Mouse (Mus musculus) intestine, postnatal 0 days (tissue): ENCODE measurements around the gene Ptpn12. TPM values are rescaled to one million over a fixed set of nuclear protein-coding genes. Genes with fewer than 3 reads are reported as not detected.

Source experiments
- ATAC-seq: fragments of 200-750 bp; cut with Nextera tagmentation; 2 replicates; pipeline ENCODE4 v1.8.0; 2017; ENCODE audit warnings: mild to moderate bottlenecking, moderate TSS enrichment, moderate library complexity
- H3K27ac ChIP-seq: fragments of 300-500 bp; sonication (generic); 2 replicates; pipeline ENCODE4 v1.5.1; 2014; ENCODE audit warnings: mild to moderate bottlenecking, low read depth, low read length, moderate library complexity
- H3K27me3 ChIP-seq: fragments of 300-500 bp; sonication (generic); replicated peaks from 2 replicates; pipeline ENCODE4 v1.6.1; 2014; ENCODE audit warnings: low read length, mixed read lengths; ENCODE audit not compliant: control insufficient read depth, insufficient read depth
- H3K36me3 ChIP-seq: fragments of 300-500 bp; sonication (generic); 2 replicates; pipeline ENCODE4 v1.6.1; 2014; ENCODE audit warnings: mild to moderate bottlenecking, moderate library complexity; ENCODE audit not compliant: control insufficient read depth, insufficient read depth
- H3K4me1 ChIP-seq: fragments of 300-500 bp; sonication (generic); replicated peaks from 2 replicates; pipeline ENCODE4 v1.6.1; 2014; ENCODE audit warnings: antibody characterized with exemption, low read length, mixed read lengths; ENCODE audit not compliant: control insufficient read depth, insufficient read depth
- H3K4me2 ChIP-seq: fragments of 300-500 bp; sonication (generic); replicated peaks from 2 replicates; pipeline ENCODE4 v1.6.1; 2014; ENCODE audit warnings: low read depth, mild to moderate bottlenecking, moderate library complexity
- H3K4me3 ChIP-seq: fragments of 300-500 bp; sonication (generic); 2 replicates; pipeline ENCODE4 v1.5.1; 2014; ENCODE audit warnings: low read depth, low read length
- H3K9ac ChIP-seq: fragments of 300-500 bp; sonication (generic); 2 replicates; pipeline ENCODE4 v1.6.1; 2014; ENCODE audit warnings: mild to moderate bottlenecking, low read depth, low read length
- H3K9me3 ChIP-seq: fragments of 300-500 bp; sonication (generic); 2 replicates; pipeline ENCODE4 v1.6.1; 2016; ENCODE audit warnings: mixed run types; ENCODE audit not compliant: control insufficient read depth
- CTCF ChIP-seq: sonication (generic); IDR thresholded peaks from 2 replicates; pipeline ENCODE4 v1.5.1; 2016; ENCODE audit warnings: low read depth, mild to moderate bottlenecking, control low read depth, antibody characterized with exemption, moderate library complexity
- WGBS: fragments of 180-500 bp; shearing (Covaris S2); extraction: QIAGEN DNeasy Blood & Tissue Kit; methylation state at CpG from one replicate; pipeline ENCODE4 v1.1.7; 2014; 5-methylcytosine and 5-hydroxymethylcytosine counted together
- polyA plus RNA-seq: library from polyadenylated mRNA; unstranded; fragments of >200 nt; fragmentation: Nextera tagmentation; extraction: Ambion mirVana; gene quantifications from 2 replicates; pipeline ENCODE4 v1.2.1, GENCODE M21; 2015

Gene Ptpn12
- polyA plus RNA-seq, 1 experiment from 2014 or later: 12.9 TPM

GRCm38 (mm10) chr5:21053571-21054307 lies 2.0 kb downstream of the Ptpn12 start:
- Histone ChIP-seq H3K9ac (no peak overlapping the region; the same call in 1 of the 2 replicates), H3K27ac (no peak overlapping the region)
- WGBS: 40% methylated on average over 3 of the region's 3 CpGs

GRCm38 (mm10) chr5:21052521-21052920 lies 3.2 kb downstream of the Ptpn12 start:
- no peak for ATAC-seq
- H3K36me3 ChIP-seq: no peaks in the 10 kb centered on the region
- TF ChIP-seq CTCF: no peak
- no peaks in the 10 kb centered on the region for H3K9me3 ChIP-seq
- no peak overlapping the region for H3K4me2 ChIP-seq
- H3K27ac ChIP-seq: no peak overlapping the region
- H3K27me3 ChIP-seq: no peaks in the 10 kb centered on the region
- peaks cover 3% of the 10 kb centered on the region; the same call in 1 of the 2 replicates for H3K4me1 ChIP-seq
- no peak overlapping the region for H3K4me3 ChIP-seq
- 89% methylated on average over 1 of the region's 1 CpGs for WGBS
- H3K9ac ChIP-seq: no peak overlapping the region

More at GRCm38 (mm10) chr5:21053571-21054307, 2.0 kb downstream of the Ptpn12 start:
- no peak for TF ChIP-seq CTCF
- peak overlapping the region; percentile 76 for H3K4me2 ChIP-seq
- H3K9me3 ChIP-seq: no peaks in the 10 kb centered on the region
- ATAC-seq: no peak
- H3K27me3 ChIP-seq: no peaks in the 10 kb centered on the region
- H3K4me3 ChIP-seq: peak overlapping the region; percentile 95
- peaks cover 3% of the 10 kb centered on the region; the same call in 1 of the 2 replicates for H3K4me1 ChIP-seq
- H3K36me3 ChIP-seq: no peaks in the 10 kb centered on the region

- H3K4me2 ChIP-seq: no peak overlapping the region
- H3K9ac ChIP-seq: no peak overlapping the region
- no peaks in the 10 kb centered on the region for H3K36me3 ChIP-seq
- no peak overlapping the region for H3K4me3 ChIP-seq
- H3K27me3 ChIP-seq: no peaks in the 10 kb centered on the region
- WGBS: 29% methylated on average over 2 of the region's 2 CpGs
- no peak for TF ChIP-seq CTCF
- ATAC-seq: no peak
- peaks cover 3% of the 10 kb centered on the region; the same call in 1 of the 2 replicates for H3K4me1 ChIP-seq
- H3K9me3 ChIP-seq: no peaks in the 10 kb centered on the region
- H3K27ac ChIP-seq: no peak overlapping the region
These were observed 5.0 kb downstream of the Ptpn12 start for GRCm38 (mm10) chr5:21050770-21051122.

GRCm38 (mm10) chr5:21050061-21050769 lies 5.5 kb downstream of the Ptpn12 start:
- no peak for ATAC-seq
- Histone ChIP-seq H3K9me3 (no peaks in the 10 kb centered on the region), H3K4me1 (peaks cover 3% of the 10 kb centered on the region; the same call in 1 of the 2 replicates), H3K27me3 (no peaks in the 10 kb centered on the region), H3K4me2 (no peak overlapping the region), H3K4me3 (no peak overlapping the region), H3K36me3 (no peaks in the 10 kb centered on the region), H3K27ac (no peak overlapping the region), H3K9ac (0 out of 2 replicates have a peak overlapping the region, but pooled peaks have one; percentile 13)
- TF ChIP-seq CTCF: no peak
- WGBS: 48% methylated on average over 6 of the region's 6 CpGs

- Histone ChIP-seq H3K27me3 (no peaks in the 10 kb centered on the region), H3K4me1 (peaks cover 3% of the 10 kb centered on the region; the same call in 1 of the 2 replicates), H3K27ac (no peak overlapping the region; the same call in 1 of the 2 replicates), H3K36me3 (no peaks in the 10 kb centered on the region), H3K9ac (no peak overlapping the region), H3K4me3 (no peak overlapping the region), H3K9me3 (no peaks in the 10 kb centered on the region), H3K4me2 (no peak overlapping the region)
- no peak for ATAC-seq
- TF ChIP-seq CTCF: no peak
- 79% methylated on average over 4 of the region's 4 CpGs for WGBS
These were observed 6.7 kb downstream of the Ptpn12 start for GRCm38 (mm10) chr5:21049006-21049405.

GRCm38 (mm10) chr5:21047114-21047513 lies 8.6 kb downstream of the Ptpn12 start:
- Histone ChIP-seq H3K4me1 (peaks cover 3% of the 10 kb centered on the region; the same call in 1 of the 2 replicates), H3K9ac (no peak overlapping the region), H3K4me3 (no peak overlapping the region), H3K27ac (no peak overlapping the region; the same call in 1 of the 2 replicates), H3K9me3 (no peaks in the 10 kb centered on the region), H3K4me2 (no peak overlapping the region), H3K36me3 (no peaks in the 10 kb centered on the region), H3K27me3 (no peaks in the 10 kb centered on the region)
- TF ChIP-seq CTCF: no peak
- WGBS: 85% methylated on average over 4 of the region's 4 CpGs
- no peak for ATAC-seq
